Mouse (Mus musculus) kidney, adult 2 months (tissue): ENCODE results near the gene Nom1. TPM values are rescaled to one million over a fixed set of nuclear protein-coding genes. Genes with fewer than 3 reads are reported as not detected.

Experiments
- DNase-seq: peaks from one replicate; pipeline ENCODE4 v3.0.0; 2021
- H3K27ac ChIP-seq: fragments of 200-500 bp; 2 replicates; pipeline ENCODE4 v1.5.1; 2012; ENCODE audit warnings: low read depth, low read length, control low read depth, inconsistent platforms; ENCODE audit not compliant: insufficient read depth
- H3K27me3 ChIP-seq: fragments of 200-500 bp; replicated peaks from 2 replicates; pipeline ENCODE4 v1.6.1; 2012; ENCODE audit warnings: mild to moderate bottlenecking, moderate library complexity, low read length, inconsistent platforms; ENCODE audit not compliant: control insufficient read depth, insufficient read depth
- H3K36me3 ChIP-seq: fragments of 200-500 bp; 2 replicates; pipeline ENCODE4 v1.6.1; 2012; ENCODE audit warnings: mild to moderate bottlenecking, moderate library complexity, low read length, inconsistent platforms; ENCODE audit not compliant: control insufficient read depth, insufficient read depth
- H3K4me1 ChIP-seq: fragments of 200-500 bp; 2 replicates; pipeline ENCODE4 v1.6.1; 2011; ENCODE audit warnings: low read length; ENCODE audit not compliant: control insufficient read depth, insufficient read depth
- H3K4me3 ChIP-seq: fragments of 200-500 bp; 2 replicates; pipeline ENCODE4 v1.5.1; 2011; ENCODE audit warnings: mild to moderate bottlenecking, low read depth, low read length, control low read depth; ENCODE audit not compliant: insufficient read depth
- CTCF ChIP-seq: fragments of 200-500 bp; conservative IDR thresholded peaks from 2 replicates; pipeline ENCODE4 v1.5.1; 2011; ENCODE audit warnings: low read depth, mild to moderate bottlenecking, control low read depth, low read length, moderate library complexity, mixed read lengths; ENCODE audit not compliant: insufficient read depth, insufficient read length
- POLR2A ChIP-seq: fragments of 200-500 bp; IDR thresholded peaks from one replicate; pipeline ENCODE4 v1.6.1; 2011; ENCODE audit warnings: low read depth, low read length, control low read depth
- WGBS: fragments of 180-500 bp; shearing (Covaris S2); methylation state at CpG from one replicate; pipeline ENCODE4 v1.1.7; 2018; 5-methylcytosine and 5-hydroxymethylcytosine counted together
- polyA plus RNA-seq: library from polyadenylated mRNA; depleted of rRNA; stranded (reverse); fragments of >200 nt; gene quantifications from 2 replicates; pipeline ENCODE4 v1.2.3, GENCODE M21; 2012; rRNA removed

Gene Nom1
- 4.8 and 6.8 TPM in 2 replicates for polyA plus RNA-seq

- peaks cover 2% of the 10 kb centered on the region; the same call in 1 of the 2 replicates for H3K36me3 ChIP-seq
These were observed at the start of gene Nom1 for GRCm38 (mm10) chr5:29434228-29434871. Nom1 (plus strand) TSS chr5:29434664.

GRCm38 (mm10) chr5:29387591-29387990, 46.9 kb upstream of the Nom1 start:
- Histone ChIP-seq H3K27ac (no peak overlapping the region), H3K27me3 (no peaks in the 10 kb centered on the region), H3K4me3 (no peak overlapping the region), H3K36me3 (no peaks in the 10 kb centered on the region), H3K4me1 (no peaks in the 10 kb centered on the region)
- DNase-seq: no peak
- 8% methylated on average over 1 of the region's 1 CpGs for WGBS
- TF ChIP-seq POLR2A (no peak), CTCF (no peak)

More at GRCm38 (mm10) chr5:29434228-29434871, at the start of gene Nom1:
- peak within 1 kb of the TSS; percentile 85 for H3K4me3 ChIP-seq
- peaks cover 11% of the 10 kb centered on the region for H3K4me1 ChIP-seq
- peak; percentile 94 for DNase-seq
- H3K27ac ChIP-seq: peak within 1 kb of the TSS; percentile 32
- TF ChIP-seq CTCF: no peak
- peak; percentile 7 for TF ChIP-seq POLR2A
- H3K27me3 ChIP-seq: no peaks in the 10 kb centered on the region
- WGBS: 5% methylated on average over 29 of the region's 29 CpGs

GRCm38 (mm10) chr5:29388181-29388943, 46.1 kb upstream of the Nom1 start:
- WGBS: 19% methylated on average over 7 of the region's 7 CpGs
- Histone ChIP-seq H3K27me3 (no peaks in the 10 kb centered on the region), H3K4me1 (no peaks in the 10 kb centered on the region), H3K27ac (no peak overlapping the region), H3K36me3 (no peaks in the 10 kb centered on the region), H3K4me3 (no peak overlapping the region)
- DNase-seq: no peak
- TF ChIP-seq POLR2A (no peak), CTCF (no peak)

- Histone ChIP-seq H3K36me3 (no peaks in the 10 kb centered on the region), H3K4me3 (no peak overlapping the region), H3K27me3 (no peaks in the 10 kb centered on the region), H3K4me1 (no peaks in the 10 kb centered on the region), H3K27ac (no peak overlapping the region)
- 20% methylated on average over 15 of the region's 15 CpGs for WGBS
- peak; percentile 79 for DNase-seq
- peak; percentile 87 for TF ChIP-seq CTCF
- TF ChIP-seq POLR2A: no peak
These were observed 45.3 kb upstream of the Nom1 start for GRCm38 (mm10) chr5:29388944-29389765.

- Histone ChIP-seq H3K4me1 (no peaks in the 10 kb centered on the region), H3K27me3 (no peaks in the 10 kb centered on the region), H3K4me3 (no peak overlapping the region), H3K27ac (no peak overlapping the region), H3K36me3 (no peaks in the 10 kb centered on the region)
- DNase-seq: no peak
- 51% methylated on average over 4 of the region's 4 CpGs for WGBS
- TF ChIP-seq POLR2A (no peak), CTCF (no peak)
These were observed 36.0 kb upstream of the Nom1 start for GRCm38 (mm10) chr5:29398427-29398826.

GRCm38 (mm10) chr5:29410854-29411253, 23.6 kb upstream of the Nom1 start:
- Histone ChIP-seq H3K27me3 (no peaks in the 10 kb centered on the region), H3K4me3 (no peak overlapping the region), H3K27ac (no peak overlapping the region), H3K4me1 (no peaks in the 10 kb centered on the region), H3K36me3 (no peaks in the 10 kb centered on the region)
- DNase-seq: no peak
- TF ChIP-seq CTCF: no peak
